Mouse (Mus musculus) adipocyte (in vitro differentiated cells): Measurements from ENCODE around the gene Gm5965.
"Not testable (repeated sequence)": the region's sequence is repeated elsewhere in the genome, so short reads cannot be mapped to it uniquely, and the experiment has no call there.

Experiments used
- DNase-seq: peaks from one replicate; pipeline ENCODE4 v3.0.0-alpha.2; 2016; ENCODE audit warnings: low spot score

Gene Gm5965

DNA sequence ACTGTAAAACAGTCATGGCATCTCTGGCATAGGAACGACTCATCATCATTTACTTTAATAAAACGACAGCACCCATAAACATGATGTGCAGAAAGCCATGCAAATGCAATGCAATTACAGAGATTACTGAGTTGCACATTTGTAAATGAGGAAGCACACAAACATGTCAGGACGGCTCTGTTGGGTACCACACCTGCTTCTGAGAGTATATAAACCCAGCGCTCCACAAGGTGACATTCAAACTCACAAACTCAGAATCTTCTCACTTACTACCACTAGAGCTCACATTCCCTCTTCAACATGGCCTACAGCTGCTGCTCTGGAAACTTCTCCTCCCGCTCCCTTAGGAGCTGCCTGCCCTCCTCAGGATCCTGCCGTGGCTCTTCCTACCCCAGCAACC lies at the start of gene Gm5965:
Gm5965 (plus strand) TSS at position 301 of the 400 bp plus-strand sequence.
- no peak for DNase-seq

DNA sequence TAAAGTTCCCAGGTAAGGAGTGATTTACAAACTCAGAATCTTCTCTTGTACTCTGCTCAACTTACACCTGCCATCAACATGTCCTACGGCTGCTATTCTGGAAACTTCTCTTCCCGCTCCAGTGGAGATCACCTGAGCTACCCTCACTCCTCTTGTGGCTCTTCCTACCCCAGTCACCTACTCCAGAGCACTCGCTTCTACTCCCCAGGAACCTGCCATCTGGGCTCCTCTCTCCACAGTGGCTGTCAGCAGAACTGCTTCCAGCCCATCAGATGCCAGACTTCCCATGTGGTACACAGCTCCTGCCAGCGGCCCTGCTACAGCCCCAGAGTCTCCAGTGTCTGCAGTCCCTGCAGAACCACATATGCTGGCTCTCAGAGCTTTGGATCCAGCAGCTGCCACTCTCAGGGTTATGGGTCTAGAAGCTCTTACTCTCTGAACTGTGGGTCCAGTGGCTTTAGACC lies 48.9 kb upstream of the Gm5965 start, which contains the start of gene Krtap13-1:
Krtap13-1 (plus strand) TSS at position 51 of the 464 bp plus-strand sequence.
- no peak for DNase-seq

GRCm38 (mm10) chr16:88735391-88735790 lies 42.3 kb upstream of the Gm5965 start:
- no peak for DNase-seq

DNA sequence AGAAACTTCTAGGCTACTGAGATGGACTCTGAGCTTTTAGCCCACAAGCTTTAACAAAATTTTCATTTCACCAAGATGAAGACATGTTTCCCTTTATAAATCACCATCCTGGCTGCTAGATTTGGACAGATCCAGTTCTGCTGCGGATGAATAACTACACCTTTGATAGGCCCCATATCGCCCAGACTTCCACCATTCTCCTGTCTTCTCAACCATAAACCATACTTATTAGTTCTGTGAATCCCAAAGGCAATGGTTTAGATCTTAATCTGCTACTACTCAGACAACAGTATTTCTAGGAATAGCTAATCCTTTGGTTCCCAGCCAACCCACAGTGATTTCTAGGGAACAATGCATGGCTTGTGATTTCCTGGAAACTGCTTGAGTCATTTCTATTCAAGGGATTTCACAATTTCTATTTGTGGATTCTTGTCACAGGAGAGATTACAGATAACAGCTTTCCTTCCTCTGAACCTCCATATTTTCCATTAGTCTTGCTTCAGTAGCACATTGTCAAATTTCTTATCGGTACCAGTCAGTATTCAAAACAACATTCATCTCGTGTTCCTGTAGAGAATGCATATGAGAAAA lies 32.9 kb upstream of the Gm5965 start:
- no peak for DNase-seq

DNA sequence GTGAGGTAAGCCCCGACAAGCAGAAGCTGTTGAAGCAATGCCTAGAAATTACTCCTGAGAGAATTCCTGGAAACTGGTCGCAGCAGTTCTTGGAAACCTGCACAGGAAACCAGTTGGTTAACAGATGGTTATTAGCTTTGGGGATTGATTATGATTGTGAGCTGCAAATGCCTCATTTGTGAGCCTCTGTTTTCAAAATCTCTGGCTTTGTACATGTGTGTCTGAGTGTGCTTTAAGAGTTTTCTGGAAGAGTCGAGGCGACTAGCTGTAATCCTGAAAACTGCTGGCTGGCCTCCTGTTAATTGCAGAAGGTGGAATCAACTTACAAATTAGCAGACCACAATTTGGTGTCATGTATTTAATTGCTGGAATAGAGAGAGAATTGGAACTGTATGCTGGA lies 29.8 kb upstream of the Gm5965 start:
- no peak for DNase-seq

- DNase-seq = not testable (repeated sequence)
Observed at GRCm38 (mm10) chr16:88751535-88751934, 26.2 kb upstream of the Gm5965 start, which contains the start of gene Krtap13. Krtap13 (minus strand) TSS chr16:88751635.

GRCm38 (mm10) chr16:88758547-88758946 lies 19.1 kb upstream of the Gm5965 start, which contains the start of gene 2310034C09Rik:
2310034C09Rik (plus strand) TSS chr16:88758847.
- DNase-seq = not testable (repeated sequence)

DNA sequence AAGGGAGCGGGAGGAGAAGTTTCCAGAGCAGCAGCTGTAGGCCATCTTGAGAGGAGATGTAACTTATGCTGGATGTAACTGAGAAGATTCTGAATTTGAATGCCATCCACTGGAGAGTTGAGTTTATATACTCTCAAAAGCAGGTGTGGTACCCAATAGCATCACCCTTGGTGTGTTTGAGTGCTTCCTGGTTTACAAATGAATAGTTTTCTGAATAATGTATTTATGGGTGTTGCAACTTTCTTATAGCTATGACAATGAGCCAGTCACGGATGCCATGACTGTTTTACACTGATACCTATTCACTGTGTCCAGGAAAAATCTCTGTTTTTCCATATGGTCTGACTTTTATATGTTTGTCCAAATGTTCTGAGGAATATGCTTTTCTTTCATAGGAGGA lies 3.6 kb upstream of the Gm5965 start, which contains the start of gene 2310057N15Rik:
2310057N15Rik (minus strand) TSS at position 101 of the 400 bp plus-strand sequence.
- no peak for DNase-seq

DNA sequence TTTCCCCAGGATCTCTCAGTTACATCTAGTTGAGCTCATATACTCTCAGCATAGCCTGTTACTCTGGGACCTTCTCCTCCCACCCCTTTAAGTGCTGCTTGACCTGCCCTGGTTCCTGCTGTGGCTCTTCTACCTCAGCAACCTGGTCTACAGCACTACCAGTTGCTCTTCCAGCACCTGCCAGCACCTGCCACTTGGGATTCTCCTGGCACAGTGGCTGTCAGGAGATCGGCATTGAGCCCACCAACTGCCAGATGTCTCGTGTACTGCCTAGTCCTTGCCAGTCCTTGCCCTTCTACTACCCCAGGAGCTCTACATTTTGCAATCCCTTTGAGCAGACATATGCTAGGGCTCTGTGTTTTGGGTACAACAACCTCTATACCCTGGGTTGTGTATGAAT lies 9.1 kb downstream of the Gm5965 start:
- no peak for DNase-seq

GRCm38 (mm10) chr16:88811827-88812226 lies 34.1 kb downstream of the Gm5965 start, which contains the start of gene Gm20741:
Gm20741 (minus strand) TSS chr16:88812220.
- no peak for DNase-seq

DNA sequence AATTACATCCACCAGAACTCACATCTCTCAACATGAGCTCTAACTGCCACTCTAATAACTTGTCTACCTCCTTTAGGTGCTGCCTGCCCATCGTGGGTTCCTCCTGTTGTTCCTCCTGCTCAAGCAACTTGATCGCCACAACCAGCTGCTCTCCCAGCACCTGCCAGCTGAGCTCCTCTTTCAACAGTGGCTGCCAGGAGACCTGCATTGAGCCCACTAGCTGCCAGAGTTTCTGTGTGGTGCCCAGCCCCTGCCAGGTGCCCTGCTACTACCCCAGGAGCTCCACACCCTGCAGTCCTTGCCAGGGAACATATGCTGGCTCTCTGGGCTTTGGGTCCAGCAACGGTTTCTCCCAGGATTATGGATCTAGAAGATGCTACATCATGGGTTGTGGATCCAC lies 42.4 kb downstream of the Gm5965 start, which contains the start of gene Krtap15:
Krtap15 (plus strand) TSS at position 150 of the 400 bp plus-strand sequence.
- DNase-seq = no peak

DNA sequence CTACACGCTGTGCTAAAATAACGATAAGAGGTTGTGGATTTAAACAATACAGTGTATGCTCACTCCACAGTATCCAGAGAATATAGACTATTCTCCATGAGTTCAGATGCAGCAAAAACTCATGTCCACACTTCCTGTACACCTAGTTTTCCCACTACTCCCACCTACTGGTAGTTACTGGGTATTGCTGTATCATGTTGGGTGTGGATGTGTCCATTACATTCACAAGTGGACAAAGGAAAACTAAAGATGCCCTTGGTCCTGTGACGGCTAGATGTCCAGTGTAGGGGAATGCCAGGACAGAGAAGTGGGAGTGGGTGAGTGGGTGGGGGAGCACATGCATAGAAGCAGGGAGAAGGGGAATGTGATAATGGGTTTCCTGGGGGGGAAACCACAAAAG lies 46.0 kb downstream of the Gm5965 start:
- DNase-seq = no peak

- no peak for DNase-seq
Observed at GRCm38 (mm10) chr16:88826095-88826652, 48.5 kb downstream of the Gm5965 start, which contains the start of gene Krtap14. Krtap14 (minus strand) TSS chr16:88826145.

DNA sequence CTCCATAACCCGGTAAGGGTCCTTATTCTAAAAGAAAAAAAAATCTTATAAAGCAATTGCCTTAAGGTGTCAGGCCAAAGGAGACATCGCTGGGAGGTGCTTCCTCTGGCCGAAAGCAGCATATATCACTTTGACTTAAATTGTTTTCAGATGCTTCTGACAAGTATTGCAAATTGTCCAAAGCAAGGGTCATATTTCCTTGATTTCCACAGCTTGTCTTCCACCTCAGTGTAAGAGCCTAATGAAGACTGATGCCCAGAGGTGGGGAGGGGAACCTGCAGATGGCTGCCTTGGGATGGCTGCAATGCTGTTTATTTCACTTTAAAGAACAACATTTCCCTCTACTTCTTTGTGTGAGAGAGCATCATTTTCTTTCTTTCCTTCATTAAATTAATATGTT lies 49.3 kb downstream of the Gm5965 start:
- no peak for DNase-seq
